Mouse (Mus musculus): ENCODE data around the gene Vmn1r47.
"Not testable (repeated sequence)": the region's sequence is repeated elsewhere in the genome, so short reads cannot be mapped to it uniquely, and the experiment has no call there.

Gene Vmn1r47

DNA sequence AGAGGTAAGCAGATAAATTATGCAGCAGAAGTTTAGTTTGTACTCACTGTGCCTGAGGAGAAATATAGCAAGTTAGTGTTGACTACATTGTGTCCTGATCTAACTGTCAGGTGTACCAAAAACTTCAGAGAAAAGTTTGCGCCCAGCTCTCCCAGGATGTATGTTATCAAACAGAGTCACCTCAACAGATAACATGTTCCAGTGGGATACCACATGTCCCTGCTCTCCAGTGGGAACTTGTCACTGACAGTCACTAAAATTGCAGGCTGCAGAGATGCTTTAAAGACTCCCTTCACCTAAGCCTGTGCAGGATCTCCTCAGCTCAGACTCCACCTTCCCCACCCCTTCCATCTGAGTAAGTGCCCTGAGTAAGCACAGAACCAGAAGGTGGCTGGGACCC lies at the start of gene Vmn1r47:
TSS of gene Vmn1r47 (plus strand) at position 301 of the 400 bp plus-strand sequence.
- not testable (repeated sequence) for DNase-seq

DNA sequence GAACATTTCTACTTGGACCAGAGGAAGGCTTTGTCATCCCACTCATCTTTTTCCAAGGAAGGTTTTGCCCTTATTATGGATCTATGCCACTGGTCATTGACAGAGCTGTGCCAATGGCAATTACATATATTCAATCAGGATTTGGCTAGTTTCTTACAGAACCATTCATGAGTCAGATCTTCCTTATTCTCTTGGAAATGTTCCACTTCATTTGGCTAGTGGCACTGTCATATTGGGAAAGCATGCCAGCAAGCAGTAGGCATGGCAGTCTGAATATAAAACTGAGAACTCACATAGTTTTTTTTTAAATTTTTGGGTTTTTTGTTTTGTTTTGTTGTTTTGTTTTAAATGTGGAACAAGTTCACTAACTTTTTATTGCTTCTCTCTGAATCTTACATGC lies 49.6 kb upstream of the Vmn1r47 start:
- DNase-seq = no peak

DNA sequence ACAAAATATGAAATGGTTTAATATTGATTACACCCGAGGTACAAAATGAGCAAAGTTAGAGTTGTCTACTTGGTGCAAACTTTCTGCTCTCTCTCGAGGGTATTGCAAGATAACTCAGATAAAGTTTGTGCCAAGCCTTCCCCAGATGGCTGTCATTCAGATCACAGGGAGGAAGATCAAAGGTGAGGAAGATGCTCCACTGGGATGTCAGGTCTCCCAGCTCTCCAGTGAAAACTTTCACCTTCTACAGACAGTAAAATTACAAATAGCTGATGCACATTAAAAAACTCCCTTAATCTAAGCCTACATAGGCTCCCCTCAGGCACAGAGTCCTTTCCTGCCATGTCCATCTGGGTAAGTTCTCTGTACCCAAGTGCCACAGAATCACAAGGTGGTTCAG lies 46.9 kb upstream of the Vmn1r47 start, which contains the start of gene Vmn1r46:
TSS of gene Vmn1r46 (plus strand) at position 301 of the 400 bp plus-strand sequence.
- DNase-seq = no peak

DNA sequence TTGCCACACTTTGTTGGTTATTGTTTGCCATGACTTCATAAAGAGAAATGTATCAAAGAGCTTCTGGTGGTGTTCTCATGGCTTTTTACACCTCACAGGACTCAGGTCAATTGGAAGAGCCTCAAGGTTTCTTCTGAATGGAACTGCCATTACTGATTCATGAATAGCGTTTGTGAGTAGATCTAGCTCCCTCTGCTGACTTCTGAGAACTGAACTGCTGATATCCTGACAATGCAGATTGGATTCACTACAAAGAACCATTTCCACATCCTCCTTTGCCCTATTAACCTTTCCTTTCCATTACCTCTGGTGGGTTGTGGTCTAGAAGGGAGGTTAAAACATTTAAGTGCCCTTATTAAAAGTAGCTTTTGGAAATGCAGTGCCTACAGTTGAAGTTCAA lies 30.0 kb upstream of the Vmn1r47 start:
- no peak for DNase-seq

DNA sequence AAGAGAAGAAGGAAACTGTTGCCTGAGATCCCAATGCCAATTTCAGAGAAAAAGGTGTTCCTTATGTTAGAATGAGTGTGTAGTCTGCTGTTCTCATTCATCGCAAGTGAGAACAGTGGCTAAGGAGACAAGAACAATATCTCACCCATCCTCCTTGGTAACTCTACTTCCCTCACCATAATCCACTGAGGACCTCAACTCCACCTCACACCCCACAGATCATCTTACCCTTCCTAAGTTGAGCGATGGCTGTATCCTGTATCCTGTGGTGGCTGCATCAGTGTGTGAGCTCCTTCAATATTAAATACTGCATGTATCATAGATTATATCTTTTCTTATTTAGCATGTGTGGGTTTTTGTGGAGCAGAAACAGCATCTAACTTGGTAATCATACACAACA lies 20.8 kb downstream of the Vmn1r47 start, which contains the start of gene Vmn1r48:
TSS of gene Vmn1r48 (minus strand) at position 101 of the 400 bp plus-strand sequence.
- not testable (repeated sequence) for DNase-seq

Data from B cell, adult 2 months (primary cell).